Mouse (Mus musculus) forebrain, embryonic 11.5 days (tissue): ENCODE measurements around the gene Tmem266. TPM values are rescaled to one million over a fixed set of nuclear protein-coding genes. Genes with fewer than 3 reads are reported as not detected.

ENCODE experiments used
- ATAC-seq: fragments of 200-750 bp; cut with Nextera tagmentation; replicated peaks from 2 replicates; pipeline ENCODE4 v1.8.0; 2017; ENCODE audit warnings: moderate TSS enrichment; ENCODE audit not compliant: low FRiP score
- DNase-seq: peaks from one replicate; pipeline ENCODE4 v3.0.0-alpha.2; 2017; ENCODE audit warnings: low spot score
- H3K27ac ChIP-seq: fragments of 300-500 bp; sonication (generic); 2 replicates; pipeline ENCODE4 v1.5.1; 2014; ENCODE audit warnings: low read depth, low read length
- H3K27me3 ChIP-seq: fragments of 300-500 bp; sonication (generic); 2 replicates; pipeline ENCODE4 v1.6.1; 2014; ENCODE audit warnings: mild to moderate bottlenecking, low read length, mixed read lengths; ENCODE audit not compliant: control insufficient read depth, insufficient read depth
- H3K36me3 ChIP-seq: fragments of 300-500 bp; sonication (generic); 2 replicates; pipeline ENCODE4 v1.6.1; 2014; ENCODE audit warnings: mild to moderate bottlenecking, low read length, moderate library complexity, mixed read lengths; ENCODE audit not compliant: control insufficient read depth, insufficient read depth
- H3K4me1 ChIP-seq: fragments of 300-500 bp; sonication (generic); replicated peaks from 2 replicates; pipeline ENCODE4 v1.6.1; 2014; ENCODE audit warnings: low read length, mixed read lengths; ENCODE audit not compliant: control insufficient read depth, insufficient read depth
- H3K4me2 ChIP-seq: fragments of 300-500 bp; sonication (generic); 2 replicates; pipeline ENCODE4 v1.6.1; 2014; ENCODE audit warnings: low read depth, mild to moderate bottlenecking, low read length, moderate library complexity, mixed read lengths; ENCODE audit not compliant: severe bottlenecking
- H3K4me3 ChIP-seq: fragments of 300-500 bp; sonication (generic); 2 replicates; pipeline ENCODE4 v1.5.1; 2014; ENCODE audit warnings: low read depth, low read length
- H3K9ac ChIP-seq: fragments of 300-500 bp; sonication (generic); 2 replicates; pipeline ENCODE4 v1.6.1; 2014; ENCODE audit warnings: low read length
- H3K9me3 ChIP-seq: fragments of 300-500 bp; sonication (generic); 2 replicates; pipeline ENCODE4 v1.6.1; 2016; ENCODE audit warnings: low read length, mixed read lengths; ENCODE audit not compliant: control insufficient read depth
- WGBS: fragments of 180-500 bp; shearing (Covaris S2); extraction: QIAGEN DNeasy Blood & Tissue Kit; methylation state at CpG from one replicate; pipeline ENCODE4 v1.1.7; 2014; 5-methylcytosine and 5-hydroxymethylcytosine counted together
- polyA plus RNA-seq: library from polyadenylated mRNA; unstranded; fragments of >200 nt; fragmentation: Nextera tagmentation; extraction: Ambion mirVana; gene quantifications from 2 replicates; pipeline ENCODE4 v1.2.1, GENCODE M21; 2014

The Tmem266 gene
- polyA plus RNA-seq, result 0.21 TPM in 1 of 2 replicates, not detected in the other

GRCm38 (mm10) chr9:55326515-55327233 lies at the start of gene Tmem266, which contains the start of gene Nrg4:
TSS of gene Tmem266 (plus strand) at chr9:55326913.
TSS of gene Nrg4 (minus strand) at chr9:55326844.
- H3K4me1 ChIP-seq, result 0 out of 2 replicates have a peak, but pooled peaks cover 4% of the 10 kb centered on the region
- no peaks in the 10 kb centered on the region for H3K36me3 ChIP-seq
- peak; percentile 88 for ATAC-seq
- WGBS, result under 1% methylated on average over 61 of the region's 82 CpGs
- no peak within 1 kb of the TSS for H3K27ac ChIP-seq
- peak within 1 kb of the TSS; percentile 63 for H3K4me3 ChIP-seq
- H3K27me3 ChIP-seq, result peaks cover 15% of the 10 kb centered on the region
- H3K9ac ChIP-seq, result peak within 1 kb of the TSS; percentile 70
- DNase-seq, result peak; percentile 88
- H3K4me2 ChIP-seq, result peak within 1 kb of the TSS; percentile 83
- no peaks in the 10 kb centered on the region for H3K9me3 ChIP-seq

- 82% methylated on average over 4 of the region's 4 CpGs for whole genome bisulfite sequencing
- DNase-seq (no peak), ATAC-seq (no peak)
- Histone ChIP-seq H3K27ac (no peak overlapping the region), H3K4me3 (no peak overlapping the region), H3K27me3 (no peaks in the 10 kb centered on the region), H3K9me3 (no peaks in the 10 kb centered on the region), H3K36me3 (no peaks in the 10 kb centered on the region), H3K4me2 (no peak overlapping the region), H3K9ac (no peak overlapping the region), H3K4me1 (no peaks in the 10 kb centered on the region)
Measured at GRCm38 (mm10) chr9:55277562-55277961, 49.2 kb upstream of the Tmem266 start.

GRCm38 (mm10) chr9:55279114-55279825 lies 47.4 kb upstream of the Tmem266 start:
- H3K9me3 ChIP-seq, result no peaks in the 10 kb centered on the region
- 91% methylated on average over 8 of the region's 8 CpGs for WGBS

GRCm38 (mm10) chr9:55283516-55283915 lies 43.2 kb upstream of the Tmem266 start:
- no peak overlapping the region for H3K4me3 ChIP-seq
- H3K27me3 ChIP-seq, result no peaks in the 10 kb centered on the region
- WGBS, result 8% methylated on average over 14 of the region's 14 CpGs
- DNase-seq (no peak), ATAC-seq (no peak)
- no peaks in the 10 kb centered on the region for H3K36me3 ChIP-seq
- H3K9me3 ChIP-seq, result no peaks in the 10 kb centered on the region
- no peaks in the 10 kb centered on the region; the same call in 1 of the 2 replicates for H3K4me1 ChIP-seq
- no peak overlapping the region for H3K9ac ChIP-seq
- no peak overlapping the region for H3K27ac ChIP-seq
- H3K4me2 ChIP-seq, result no peak overlapping the region

More at GRCm38 (mm10) chr9:55279114-55279825, 47.4 kb upstream of the Tmem266 start:
- no peaks in the 10 kb centered on the region; the same call in 1 of the 2 replicates for H3K4me1 ChIP-seq
- H3K4me2 ChIP-seq, result no peak overlapping the region
- no peaks in the 10 kb centered on the region for H3K36me3 ChIP-seq
- no peak for DNase-seq
- no peaks in the 10 kb centered on the region for H3K27me3 ChIP-seq
- no peak overlapping the region for H3K4me3 ChIP-seq
- no peak for ATAC-seq
- H3K9ac ChIP-seq, result no peak overlapping the region
- H3K27ac ChIP-seq, result no peak overlapping the region

GRCm38 (mm10) chr9:55285197-55285596 lies 41.5 kb upstream of the Tmem266 start:
- DNase-seq (no peak), ATAC-seq (no peak)
- H3K36me3 ChIP-seq, result no peaks in the 10 kb centered on the region
- no peak overlapping the region for H3K4me2 ChIP-seq
- no peak overlapping the region for H3K27ac ChIP-seq
- H3K4me3 ChIP-seq, result no peak overlapping the region
- H3K27me3 ChIP-seq, result no peaks in the 10 kb centered on the region
- 80% methylated on average over 3 of the region's 3 CpGs for WGBS
- H3K9me3 ChIP-seq, result no peaks in the 10 kb centered on the region
- H3K9ac ChIP-seq, result no peak overlapping the region
- H3K4me1 ChIP-seq, result no peaks in the 10 kb centered on the region; the same call in 1 of the 2 replicates

- WGBS, result 66% methylated on average over 3 of the region's 3 CpGs
- ATAC-seq, result no peak
Measured at GRCm38 (mm10) chr9:55289475-55290198, 37.1 kb upstream of the Tmem266 start.

GRCm38 (mm10) chr9:55291966-55292365 lies 34.7 kb upstream of the Tmem266 start:
- no peak overlapping the region for H3K9ac ChIP-seq
- no peaks in the 10 kb centered on the region for H3K36me3 ChIP-seq
- no peak for ATAC-seq
- H3K9me3 ChIP-seq, result no peaks in the 10 kb centered on the region
- WGBS, result 92% methylated on average over 4 of the region's 4 CpGs
- H3K27me3 ChIP-seq, result no peaks in the 10 kb centered on the region
- H3K27ac ChIP-seq, result no peak overlapping the region
- H3K4me2 ChIP-seq, result no peak overlapping the region
- no peak for DNase-seq
- H3K4me1 ChIP-seq, result no peaks in the 10 kb centered on the region
- H3K4me3 ChIP-seq, result no peak overlapping the region

More at GRCm38 (mm10) chr9:55289475-55290198, 37.1 kb upstream of the Tmem266 start:
- no peak overlapping the region for H3K27ac ChIP-seq
- H3K36me3 ChIP-seq, result no peaks in the 10 kb centered on the region
- no peaks in the 10 kb centered on the region for H3K9me3 ChIP-seq
- H3K4me2 ChIP-seq, result no peak overlapping the region
- no peak overlapping the region for H3K9ac ChIP-seq
- H3K27me3 ChIP-seq, result no peaks in the 10 kb centered on the region
- H3K4me1 ChIP-seq, result no peaks in the 10 kb centered on the region
- no peak overlapping the region for H3K4me3 ChIP-seq
- DNase-seq, result no peak

GRCm38 (mm10) chr9:55296221-55296620 lies 30.5 kb upstream of the Tmem266 start:
- Histone ChIP-seq H3K27me3 (no peaks in the 10 kb centered on the region), H3K4me1 (no peaks in the 10 kb centered on the region), H3K9me3 (no peaks in the 10 kb centered on the region), H3K27ac (no peak overlapping the region), H3K9ac (no peak overlapping the region), H3K4me2 (no peak overlapping the region), H3K36me3 (no peaks in the 10 kb centered on the region), H3K4me3 (no peak overlapping the region)
- DNase-seq, result no peak
- 55% methylated on average over 2 of the region's 2 CpGs for WGBS
- ATAC-seq, result no peak
